1 mouse cellular context compared by ENCODE assay signal in the genomic region with DNA sequence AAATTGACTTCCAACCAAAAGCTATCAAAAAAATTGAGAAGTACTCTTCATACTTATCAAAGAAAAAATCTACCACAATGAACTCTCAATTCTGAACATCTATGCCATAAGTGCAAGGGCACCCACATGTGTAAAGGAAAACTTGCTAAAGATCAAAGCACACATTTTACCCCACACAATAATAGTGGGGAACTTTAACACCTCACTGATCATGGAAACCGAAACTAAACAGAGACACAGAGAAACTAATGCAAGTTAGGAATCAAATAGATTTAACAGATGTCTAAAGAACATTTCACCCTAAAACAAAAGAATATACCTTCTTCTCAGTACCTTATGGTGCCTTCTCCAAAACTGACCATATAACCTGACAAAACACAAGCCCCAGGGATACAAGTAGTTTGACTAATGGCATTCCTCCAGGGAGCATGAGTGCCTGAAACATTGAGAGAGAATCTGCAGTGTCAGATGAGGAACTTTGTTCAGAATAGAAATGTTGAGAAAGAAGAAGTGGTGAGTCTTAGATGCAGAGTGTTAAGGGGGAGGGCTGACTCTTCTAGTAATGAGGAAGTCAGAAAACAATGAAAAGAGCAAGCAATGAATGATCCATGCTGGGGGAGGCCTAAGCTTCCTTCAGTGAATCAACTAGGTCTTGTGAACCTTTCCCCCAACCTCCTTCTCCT.
A peak's percentile ranks its signal among the peaks of the same experiment; 100 is the strongest.
TF ChIP-seq lines count a peak whose summit lies in the region.

No protein-coding gene starts in this region.

TF ChIP-seq in MEL, 35 proteins besides CTCF, POLR2A, EP300 and RAD21 (continued from another document):
- TF ChIP-seq USF1 (IDR thresholded peaks at IDR 0.05; ENCODE audit: low read depth, low read length) (no peak), NRF1 (IDR thresholded peaks at IDR 0.05; ENCODE audit: insufficient read depth, low read depth, low read length, poor library complexity, severe bottlenecking) (no peak), ZKSCAN1 (IDR thresholded peaks at IDR 0.05; ENCODE audit: low read depth, low read length) (no peak), ELF1 (IDR thresholded peaks at IDR 0.05; ENCODE audit: low read depth, low read length) (no peak), HCFC1 (IDR thresholded peaks at IDR 0.05; ENCODE audit: low read depth, low read length) (no peak), SIN3A (IDR thresholded peaks at IDR 0.05; ENCODE audit: low read length) (0 out of 2 replicates have a peak, but pooled peaks have one; percentile 27), ZC3H11A (IDR thresholded peaks at IDR 0.05; ENCODE audit: low read depth, low read length) (no peak), POLR2AphosphoS2 (IDR thresholded peaks at IDR 0.05; ENCODE audit: low read length) (no peak), MAX (IDR thresholded peaks at IDR 0.05; ENCODE audit: low read length) (0 out of 2 replicates have a peak, but pooled peaks have one; percentile 6), ZNF384 (IDR thresholded peaks at IDR 0.05; ENCODE audit: low read depth, low read length) (0 out of 2 replicates have a peak, but pooled peaks have one; percentile 28), MEF2A (IDR thresholded peaks at IDR 0.05; ENCODE audit: extremely low read depth, insufficient replicate concordance, low read depth, low read length, poor library complexity, severe bottlenecking) (no peak), USF2 (IDR thresholded peaks at IDR 0.05; ENCODE audit: borderline replicate concordance in 1 of 2, insufficient read depth in 1 of 2, low read depth in 1 of 2, low read length in 2 of 2) (no peak), NELFE (IDR thresholded peaks at IDR 0.05; ENCODE audit: low read depth, low read length) (no peak), KAT2A (conservative IDR thresholded peaks at IDR 0.05; ENCODE audit: low read depth, low read length) (no peak), BHLHE40 (IDR thresholded peaks at IDR 0.05; ENCODE audit: borderline replicate concordance, low read depth, low read length) (no peak), JUND (IDR thresholded peaks at IDR 0.05; ENCODE audit: low read depth, low read length) (no peak; the same call in 1 of the 2 replicates), E2F4 (IDR thresholded peaks at IDR 0.05; ENCODE audit: borderline replicate concordance, low read depth, low read length) (no peak), CHD2 (IDR thresholded peaks at IDR 0.05; ENCODE audit: low read length) (no peak), POLR2AphosphoS5 (IDR thresholded peaks at IDR 0.05; ENCODE audit: borderline replicate concordance, low read depth, low read length) (no peak), ZMIZ1 (IDR thresholded peaks at IDR 0.05; ENCODE audit: low read depth, low read length) (no peak), MAFK (IDR thresholded peaks at IDR 0.05; ENCODE audit: borderline replicate concordance, low read depth, low read length) (0 out of 2 replicates have a peak, but pooled peaks have one; percentile 11), MYB (IDR thresholded peaks at IDR 0.05; ENCODE audit: low read depth, low read length) (no peak), GABPA (IDR thresholded peaks at IDR 0.05; ENCODE audit: low read depth, low read length) (no peak), TAL1 (IDR thresholded peaks at IDR 0.05; ENCODE audit: low read length) (no peak), MYC (IDR thresholded peaks at IDR 0.05; ENCODE audit: low read depth, low read length) (peak; percentile 70; the same call in 1 of the 2 replicates)
